20 mouse cellular contexts compared by ENCODE assay signal in genomic region chr11:110632001-110632400, GRCm38 (mm10).
DNase-seq lines count a peak whose midpoint lies in the region; ATAC-seq and TF ChIP-seq lines count a peak whose summit lies in the region.
"Had no signal": no experiment of that assay in that cellular context is flagged by ENCODE, and none has a peak within 500 bp of the region (broad histone marks: within the 10 kb centered on the region; RNA-seq: fewer than 3 reads in every experiment).

No protein-coding gene starts in this region.

- peak; percentile 23 for TF ChIP-seq CTCF in Patski (IDR thresholded peaks at IDR 0.05)

- H3K27me3 ChIP-seq in Patski: no peaks in the 10 kb centered on the region
- no peaks in the 10 kb centered on the region for H3K27me3 ChIP-seq in myocyte (ENCODE audit: control insufficient read depth, insufficient read depth, insufficient read length)
- H3K27me3 ChIP-seq: embryonic facial prominence, embryonic 15.5 days; heart, embryonic 13.5 days; hindbrain, embryonic 12.5 days had no signal

- DNase-seq in Patski (ENCODE audit: low read depth, low spot score): no peak
- peak; percentile 32 to 34 for DNase-seq in kidney, adult 8-10 months
- peak; percentile 10 for DNase-seq in kidney, postnatal 14 days
- no peak for DNase-seq in gastrocnemius, adult 18-20 months (ENCODE audit: low spot score)
- no peak for DNase-seq in natural killer cell, adult 2 months (ENCODE audit: low spot score in 2 of 2)
- DNase-seq: adrenal gland, postnatal 10 days; cerebellum, adult 11 months; cerebellum, adult 8-10 months; cerebellum, postnatal 14 days; embryo, embryonic 11 days; gastrocnemius, postnatal 36 days; heart, adult 11 months; heart, postnatal 36 days had no signal

- CTCF ChIA-PET in Patski (lab: Charles Lee): interaction anchor here (1.1 kb wide), 1 partner anchor 57 kb away, joined by 3 read pairs; no protein-coding TSS in a partner anchor

- no peak overlapping the region for H3ac ChIP-seq in myocyte (ENCODE audit: control insufficient read depth, insufficient read length)

- no peaks in the 10 kb centered on the region for H3K36me3 ChIP-seq in myocyte (ENCODE audit: control insufficient read depth, insufficient read depth)
- H3K36me3 ChIP-seq: embryonic facial prominence, embryonic 15.5 days; forebrain, embryonic 10.5 days; heart, embryonic 13.5 days; hindbrain, embryonic 12.5 days had no signal

- H3K79me2 ChIP-seq in myocyte (ENCODE audit: control insufficient read depth, insufficient read depth): no peaks in the 10 kb centered on the region

- H3K4me2 ChIP-seq in myocyte (ENCODE audit: low read depth): no peak overlapping the region
- H3K4me2 ChIP-seq: embryonic facial prominence, embryonic 15.5 days; heart, embryonic 13.5 days; hindbrain, embryonic 12.5 days had no signal

- POLR2A ChIA-PET in Patski (lab: Charles Lee): no interaction called here

- H3K4me3 ChIP-seq in myocyte: no peak overlapping the region
- H3K4me3 ChIP-seq: embryonic facial prominence, embryonic 15.5 days; erythroblast, embryonic 14.5 days; forebrain, embryonic 10.5 days; heart, embryonic 13.5 days; hindbrain, embryonic 12.5 days had no signal

- in situ Hi-C loops in Patski (cut with MboI; ENCODE audit: low pct_unique_long_range_greater_than_20kb): no loop called here

- ATAC-seq in Patski: no peak
- ATAC-seq: forebrain, embryonic 14.5 days had no signal

- TF ChIP-seq POLR2A in myocyte (IDR thresholded peaks at IDR 0.05; ENCODE audit: insufficient read length, low read depth): no peak

TF ChIP-seq in myocyte, 11 proteins besides CTCF, POLR2A, EP300 and RAD21:
- TF ChIP-seq REST (IDR thresholded peaks at IDR 0.05; ENCODE audit: insufficient read depth, insufficient read length) (no peak), USF1 (IDR thresholded peaks at IDR 0.05; ENCODE audit: low read depth) (peak; percentile 21)

Comparison
In these comparisons a context has a peak if more than half of its experiments do, and no peak if none do; other contexts are left out.
1. DNase-seq: peak in kidney, adult 8-10 months (2 of 2) and kidney, postnatal 14 days (single experiment); none in Patski (single experiment), gastrocnemius, adult 18-20 months (single experiment) and natural killer cell, adult 2 months (0 of 2).